Mouse (Mus musculus): Measurements from ENCODE around the gene Gm7735.

GRCm38 (mm10) chr16:89174435-89174834 lies 5.1 kb downstream of the Gm7735 start, which contains the start of gene 1110057P08Rik:
- TF ChIP-seq SIN3A (IDR thresholded peaks at IDR 0.05; ENCODE audit: low read length): no peak
- TF ChIP-seq MAFK (IDR thresholded peaks at IDR 0.05; ENCODE audit: borderline replicate concordance, low read depth, low read length): no peak
- no peak for TF ChIP-seq MXI1 (IDR thresholded peaks at IDR 0.05; ENCODE audit: low read depth, low read length)
- no peak for TF ChIP-seq NELFE (IDR thresholded peaks at IDR 0.05; ENCODE audit: low read depth, low read length)
